Mouse (Mus musculus): ENCODE measurements at regions not wholly inside any gene's neighbourhood (a gene's known extent, or its start where the extent isn't known, plus 50 kb on each side); places are given as distances from the start of the nearest gene placed in this dataset.

DNA sequence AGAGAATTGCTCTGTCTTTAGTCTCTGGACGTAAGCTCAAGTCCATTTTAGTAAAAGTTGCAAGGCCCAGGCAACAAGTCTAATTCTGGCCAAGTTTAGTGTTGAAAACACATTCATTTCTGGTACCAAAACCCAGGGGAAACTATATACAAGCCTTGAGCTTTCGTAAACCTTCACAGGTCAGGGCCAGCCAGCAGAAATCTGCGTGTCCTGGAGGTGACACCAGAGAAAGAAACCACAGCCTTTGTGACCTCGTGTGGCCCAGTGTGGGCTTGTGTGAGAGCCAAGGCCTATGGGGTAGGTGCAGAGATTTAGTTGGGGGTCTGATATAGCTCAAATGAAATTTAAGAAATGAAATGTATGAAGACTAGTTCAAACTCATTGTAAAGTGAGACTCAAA is 69.6 kb upstream of the 1700021F07Rik start:
- peak in 1 of 2 experiments; percentile 15 for DNase-seq (ENCODE audit: low spot score in 2 of 2)

- peak; percentile 44 to 52 for DNase-seq (ENCODE audit: low spot score in 2 of 2)
Observed at GRCm38 (mm10) chr2:173453569-173454405, 68.6 kb upstream of the 1700021F07Rik start.

DNA sequence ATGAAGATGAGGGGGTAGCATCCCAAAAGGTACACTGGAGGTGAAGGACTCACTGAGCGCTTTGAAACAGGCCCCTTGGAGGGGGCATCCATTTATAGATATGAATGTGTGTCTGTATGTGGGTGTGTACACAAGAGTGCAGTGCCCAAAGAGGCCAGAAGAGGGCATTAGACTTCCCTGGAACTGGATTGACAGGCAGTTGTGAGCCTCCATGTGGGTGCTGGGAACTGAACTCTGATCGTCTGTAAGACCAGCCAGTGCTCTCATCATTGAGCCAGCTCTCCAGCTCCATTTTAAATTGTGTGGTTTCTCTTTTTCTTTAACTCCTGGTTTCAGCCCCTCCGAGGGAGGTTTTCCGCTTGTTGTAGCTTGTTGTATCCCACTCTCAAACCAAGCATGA is 67.6 kb upstream of the 1700021F07Rik start:
- no peak for DNase-seq (ENCODE audit: low spot score in 2 of 2)

DNA sequence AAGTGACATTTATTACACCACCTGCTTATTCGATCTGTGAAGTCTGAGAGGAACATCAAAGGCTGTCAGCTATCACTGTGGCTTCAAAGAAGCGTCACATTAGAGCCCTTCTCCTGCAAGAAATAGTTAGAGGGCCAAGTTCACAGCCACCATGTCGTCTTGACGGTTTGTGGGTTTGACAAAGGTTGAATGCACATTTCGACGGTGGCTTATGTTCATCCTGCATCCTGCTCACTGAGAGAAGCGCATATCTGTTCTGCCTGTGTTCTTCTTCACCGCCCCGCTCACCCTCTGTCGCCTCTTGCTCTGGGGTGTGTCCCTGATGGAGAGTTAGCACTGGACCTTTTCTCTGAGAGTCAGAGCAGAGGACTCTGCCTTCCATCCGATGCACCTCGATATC is 67.2 kb upstream of the 1700021F07Rik start:
- peak in 1 of 2 experiments; percentile 12 for DNase-seq (ENCODE audit: low spot score in 2 of 2)

- DNase-seq (ENCODE audit: low spot score in 2 of 2) = peak in 1 of 2 experiments; percentile 20
Observed at GRCm38 (mm10) chr2:173456083-173456482, 66.3 kb upstream of the 1700021F07Rik start.

GRCm38 (mm10) chr2:173456924-173457623 is 65.3 kb upstream of the 1700021F07Rik start:
- no peak for DNase-seq (ENCODE audit: low spot score in 2 of 2)

GRCm38 (mm10) chr2:173457624-173458320 is 64.6 kb upstream of the 1700021F07Rik start:
- DNase-seq (ENCODE audit: low spot score in 2 of 2) = no peak

DNA sequence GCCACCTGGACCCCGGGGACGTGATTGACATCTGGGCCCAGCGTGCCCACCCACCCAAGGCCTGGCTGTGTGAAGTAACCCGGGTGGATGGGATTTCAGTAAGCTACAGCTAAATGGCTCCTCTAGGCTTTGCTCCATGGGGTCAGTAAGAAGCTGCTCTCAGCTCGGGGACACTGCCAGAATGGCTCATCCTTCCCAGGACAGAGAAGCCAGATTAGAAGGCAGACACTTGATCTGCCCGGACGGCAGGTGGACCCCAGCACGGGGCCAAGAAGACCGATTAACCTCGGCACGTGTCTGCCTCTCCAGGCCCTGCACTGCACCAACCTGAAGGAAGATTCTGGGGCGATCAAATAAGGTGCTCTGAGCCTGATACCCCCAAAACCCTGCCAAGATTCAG is 63.5 kb upstream of the 1700021F07Rik start:
- peak in 1 of 2 experiments; percentile 14 for DNase-seq (ENCODE audit: low spot score in 2 of 2)

DNA sequence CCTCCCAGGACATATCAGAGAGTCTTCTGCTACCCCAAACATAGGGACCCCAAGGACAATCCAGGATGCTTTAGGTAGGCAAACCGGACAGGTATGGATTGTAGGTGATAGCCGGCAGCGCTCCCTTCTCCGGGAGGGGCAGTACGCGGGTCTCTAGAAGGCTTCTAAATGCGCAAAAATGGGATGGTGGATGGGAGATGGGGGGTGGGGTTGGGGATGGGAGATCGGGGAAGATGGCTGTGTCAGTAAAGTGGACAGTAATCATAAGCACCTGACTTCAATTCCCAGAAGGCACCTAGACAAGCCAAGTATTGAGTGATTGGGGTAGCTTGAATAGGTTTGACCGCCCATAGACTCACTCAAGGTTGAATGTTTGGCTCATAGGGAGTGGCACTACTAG is 59.1 kb upstream of the 1700021F07Rik start:
- no peak for DNase-seq (ENCODE audit: low spot score in 2 of 2)

DNA sequence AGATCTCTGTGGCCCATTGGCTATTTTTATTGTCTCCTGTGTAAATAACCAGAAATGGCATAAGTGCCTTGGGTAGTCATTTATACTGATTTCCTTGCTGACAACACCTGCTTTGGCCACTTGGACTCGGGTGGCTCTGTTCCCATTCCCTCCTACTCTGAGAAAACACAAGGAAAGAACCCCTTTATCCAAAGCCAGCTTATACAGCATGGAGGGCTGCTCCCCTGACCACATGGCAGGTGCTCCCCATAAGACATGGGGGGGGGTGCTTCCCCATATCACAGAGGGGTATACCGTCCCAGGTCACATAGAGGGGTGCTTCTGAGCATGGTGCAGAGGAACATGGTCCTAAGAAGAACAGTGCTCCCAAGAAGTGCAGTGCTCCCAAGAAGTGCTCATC is 57.8 kb upstream of the 1700021F07Rik start:
- DNase-seq (ENCODE audit: low spot score in 2 of 2) = no peak

DNA sequence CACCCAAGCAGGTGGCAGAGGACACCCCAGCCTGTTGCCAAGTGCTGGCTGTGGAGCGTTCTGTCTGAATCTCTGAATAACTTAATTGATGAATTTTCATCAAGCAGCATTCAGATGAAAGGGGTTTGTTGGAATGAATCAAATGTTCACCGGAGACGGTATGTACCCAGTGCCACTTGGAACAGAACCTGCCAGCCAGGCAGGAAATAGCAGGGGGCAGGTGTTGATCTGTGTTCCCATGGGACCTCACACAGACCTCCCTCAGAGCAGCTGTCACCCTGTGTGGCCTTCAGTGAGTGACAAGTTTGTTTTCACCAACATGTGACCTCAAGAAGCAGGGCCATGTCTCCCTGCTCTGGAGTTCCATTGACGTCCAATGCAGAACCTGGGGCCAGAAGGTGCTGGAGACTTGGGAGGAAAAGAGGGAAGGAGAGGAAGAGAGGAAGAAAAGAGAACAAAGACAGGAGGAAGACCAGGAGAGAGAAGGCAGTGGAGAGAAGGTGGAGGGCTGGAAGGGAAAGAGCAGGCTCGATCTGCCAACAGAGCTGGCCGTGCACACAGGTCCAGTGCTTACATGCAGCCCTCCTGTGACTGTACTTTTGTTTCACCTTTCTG is 57.3 kb upstream of the 1700021F07Rik start:
- no peak for DNase-seq (ENCODE audit: low spot score in 2 of 2)

DNA sequence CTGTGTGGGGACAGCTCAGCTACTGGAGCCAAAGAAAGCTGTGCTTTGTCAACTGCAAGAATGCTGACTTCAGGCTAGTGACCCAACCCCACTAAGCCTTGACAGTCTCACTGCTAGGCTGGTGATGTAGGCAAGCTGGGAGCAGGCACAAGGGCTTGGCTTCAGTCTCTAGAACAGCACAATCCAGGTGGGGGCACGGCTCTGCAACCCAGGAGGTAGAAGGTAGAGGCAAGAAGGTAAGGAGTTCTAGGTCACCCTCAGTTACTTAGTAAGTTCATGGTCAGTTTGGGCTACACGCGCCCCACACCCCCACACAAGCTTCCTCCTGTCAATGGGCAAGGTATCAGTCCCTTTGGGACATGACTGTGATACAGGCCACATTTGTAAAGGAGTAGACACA is 54.2 kb upstream of the 1700021F07Rik start:
- DNase-seq (ENCODE audit: low spot score in 2 of 2) = no peak

DNA sequence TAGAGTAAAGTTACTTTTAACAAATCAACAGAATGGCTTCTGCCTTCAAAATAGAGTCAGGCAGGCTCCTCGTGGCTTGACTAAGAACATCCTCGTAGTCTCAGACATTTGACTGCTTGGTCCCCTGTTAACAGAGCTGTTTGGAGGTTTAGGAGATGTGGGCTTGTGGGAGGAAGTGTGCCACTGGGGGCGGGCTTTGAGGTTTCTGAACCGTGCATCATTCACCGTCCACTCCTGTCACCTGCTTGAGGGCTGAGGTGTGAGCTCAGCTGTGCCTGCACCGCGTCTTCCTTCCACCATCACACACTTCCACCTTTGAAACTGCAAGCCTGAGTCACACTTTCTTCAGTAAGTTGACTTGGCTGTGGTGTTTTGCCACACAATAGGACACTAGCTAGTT is 52.6 kb upstream of the 1700021F07Rik start:
- DNase-seq (ENCODE audit: low spot score in 2 of 2) = no peak
